Mouse (Mus musculus): ENCODE measurements around the gene Nagpa. TPM values are rescaled to one million over a fixed set of nuclear protein-coding genes. Genes with fewer than 3 reads are reported as not detected.
"Not testable (repeated sequence)": the region's sequence is repeated elsewhere in the genome, so short reads cannot be mapped to it uniquely, and the experiment has no call there.

Gene Nagpa
- polyA plus RNA-seq, 1 experiment = 12.0 TPM

- Histone ChIP-seq H3ac (ENCODE audit: control insufficient read depth, insufficient read length) (no peak overlapping the region), H3K4me2 (ENCODE audit: low read depth) (no peak overlapping the region), H3K4me3 (no peak overlapping the region), H3K36me3 (ENCODE audit: control insufficient read depth, insufficient read depth) (peaks cover 10% of the 10 kb centered on the region), H3K79me2 (ENCODE audit: control insufficient read depth, insufficient read depth) (no peaks in the 10 kb centered on the region), H3K27me3 (ENCODE audit: control insufficient read depth, insufficient read depth, insufficient read length) (no peaks in the 10 kb centered on the region)
- no peak for TF ChIP-seq TCF12 (IDR thresholded peaks at IDR 0.05; ENCODE audit: insufficient read depth, poor library complexity, severe bottlenecking)
- no peak for TF ChIP-seq MYOG (IDR thresholded peaks at IDR 0.05; ENCODE audit: control insufficient read depth in 1 of 3, insufficient read depth in 1 of 3, insufficient read length in 2 of 3, low read depth in 2 of 3)
- TF ChIP-seq POLR2AphosphoS2 (IDR thresholded peaks at IDR 0.05; ENCODE audit: insufficient read length, low read depth) = peak; percentile 56
Measured at GRCm38 (mm10) chr16:5242882-5243281, 39.1 kb upstream of the Nagpa start.

DNA sequence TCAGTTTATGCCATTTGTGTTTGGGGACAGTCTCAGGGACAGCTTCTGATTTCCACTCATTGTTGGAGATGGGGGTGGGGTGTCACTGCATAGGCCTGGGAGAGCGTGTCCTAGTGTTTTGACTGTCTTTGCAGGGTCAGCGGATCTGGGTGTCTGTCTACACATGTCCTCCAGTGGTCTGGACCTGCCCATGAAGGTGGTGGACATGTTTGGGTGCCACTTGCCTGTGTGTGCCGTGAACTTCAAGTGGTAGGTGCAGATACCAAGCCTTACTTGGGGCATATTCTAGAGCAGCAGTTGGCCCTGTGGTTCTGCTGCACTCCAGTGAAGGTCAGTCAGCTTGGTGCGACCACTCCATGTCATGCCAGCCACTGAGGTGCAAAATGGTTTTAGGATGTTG lies 38.5 kb upstream of the Nagpa start:
- no peaks in the 10 kb centered on the region for H3K79me2 ChIP-seq (ENCODE audit: control insufficient read depth, insufficient read depth)
- H3K4me3 ChIP-seq = no peak overlapping the region
- TF ChIP-seq TCF12 (IDR thresholded peaks at IDR 0.05; ENCODE audit: insufficient read depth, poor library complexity, severe bottlenecking) = no peak
- TF ChIP-seq POLR2AphosphoS2 (IDR thresholded peaks at IDR 0.05; ENCODE audit: insufficient read length, low read depth) = peak; percentile 51
- H3ac ChIP-seq (ENCODE audit: control insufficient read depth, insufficient read length) = no peak overlapping the region
- no peak overlapping the region for H3K4me2 ChIP-seq (ENCODE audit: low read depth)
- H3K36me3 ChIP-seq (ENCODE audit: control insufficient read depth, insufficient read depth) = peaks cover 7% of the 10 kb centered on the region
- H3K27me3 ChIP-seq (ENCODE audit: control insufficient read depth, insufficient read depth, insufficient read length) = no peaks in the 10 kb centered on the region

- H3K4me3 ChIP-seq = peak within 1 kb of the TSS; percentile 66
- H3K36me3 ChIP-seq (ENCODE audit: control insufficient read depth, insufficient read depth) = peaks cover 4% of the 10 kb centered on the region
- peak within 1 kb of the TSS; percentile 97 for H3K4me2 ChIP-seq (ENCODE audit: low read depth)
- H3K79me2 ChIP-seq (ENCODE audit: control insufficient read depth, insufficient read depth) = no peaks in the 10 kb centered on the region
- TF ChIP-seq POLR2A (IDR thresholded peaks at IDR 0.05; ENCODE audit: insufficient read length, low read depth) (peak; percentile 100), MAX (IDR thresholded peaks at IDR 0.05; ENCODE audit: low read depth) (no peak), TCF3 (IDR thresholded peaks at IDR 0.05; ENCODE audit: insufficient read length, low read depth) (no peak), SRF (IDR thresholded peaks at IDR 0.05; ENCODE audit: control insufficient read depth, insufficient read length, low read depth) (no peak), REST (IDR thresholded peaks at IDR 0.05; ENCODE audit: insufficient read depth, insufficient read length) (peak; percentile 58), MYOD1 (IDR thresholded peaks at IDR 0.05; ENCODE audit: control insufficient read depth in 1 of 3, insufficient read length in 2 of 3, low read depth in 2 of 3) (peak in 1 of 3 experiments; percentile 40), USF1 (IDR thresholded peaks at IDR 0.05; ENCODE audit: low read depth) (peak; percentile 95), CEBPB (IDR thresholded peaks at IDR 0.05; ENCODE audit: insufficient read depth, poor library complexity, severe bottlenecking) (peak; percentile 73), POLR2AphosphoS2 (IDR thresholded peaks at IDR 0.05; ENCODE audit: insufficient read length, low read depth) (peak; percentile 99), MYOG (IDR thresholded peaks at IDR 0.05; ENCODE audit: control insufficient read depth in 1 of 3, insufficient read depth in 1 of 3, insufficient read length in 2 of 3, low read depth in 2 of 3) (peak in 1 of 3 experiments; percentile 23), TCF12 (IDR thresholded peaks at IDR 0.05; ENCODE audit: insufficient read depth, poor library complexity, severe bottlenecking) (no peak), E2F4 (IDR thresholded peaks at IDR 0.05; ENCODE audit: insufficient read depth) (no peak)
- no peaks in the 10 kb centered on the region for H3K27me3 ChIP-seq (ENCODE audit: control insufficient read depth, insufficient read depth, insufficient read length)
- peak within 1 kb of the TSS; percentile 96 for H3ac ChIP-seq (ENCODE audit: control insufficient read depth, insufficient read length)
Measured at GRCm38 (mm10) chr16:5233418-5234313, 29.9 kb upstream of the Nagpa start, which contains the start of gene Alg1. Gene Alg1, plus strand, starts transcription at chr16:5233621.

- no peak for TF ChIP-seq POLR2AphosphoS2 (IDR thresholded peaks at IDR 0.05; ENCODE audit: insufficient read length, low read depth)
- TF ChIP-seq E2F4 (IDR thresholded peaks at IDR 0.05; ENCODE audit: insufficient read depth) = no peak
- Histone ChIP-seq H3K4me3 (peak overlapping the region; percentile 66), H3ac (ENCODE audit: control insufficient read depth, insufficient read length) (peak overlapping the region; percentile 96), H3K36me3 (ENCODE audit: control insufficient read depth, insufficient read depth) (peaks cover 3% of the 10 kb centered on the region), H3K27me3 (ENCODE audit: control insufficient read depth, insufficient read depth, insufficient read length) (no peaks in the 10 kb centered on the region), H3K4me2 (ENCODE audit: low read depth) (no peak overlapping the region), H3K79me2 (ENCODE audit: control insufficient read depth, insufficient read depth) (no peaks in the 10 kb centered on the region)
Measured at GRCm38 (mm10) chr16:5232982-5233381, 29.2 kb upstream of the Nagpa start.

DNA sequence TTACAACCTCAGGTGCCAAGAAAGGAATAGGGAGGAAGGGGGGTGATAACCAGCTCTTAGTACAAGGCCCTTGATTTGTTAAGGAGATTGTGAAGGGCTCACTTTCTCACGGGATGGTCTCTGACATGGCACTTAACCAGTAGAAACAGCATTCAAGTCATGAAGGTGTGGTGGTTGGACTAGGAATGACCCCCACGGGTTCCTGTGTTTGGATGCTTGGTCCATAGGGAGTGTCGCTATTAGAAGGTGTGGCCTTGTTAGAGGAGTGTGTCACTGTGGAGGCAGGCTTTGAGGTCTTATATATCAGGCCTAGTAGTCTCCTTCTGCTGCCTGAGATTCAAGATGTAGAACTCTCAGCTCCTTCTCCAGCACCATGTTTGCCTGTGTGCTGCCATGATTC lies 24.3 kb upstream of the Nagpa start:
- not testable (repeated sequence) for H3K4me3 ChIP-seq; H3K4me2 ChIP-seq (ENCODE audit: low read depth); H3K27me3 ChIP-seq (ENCODE audit: control insufficient read depth, insufficient read depth, insufficient read length); H3K79me2 ChIP-seq (ENCODE audit: control insufficient read depth, insufficient read depth); H3ac ChIP-seq (ENCODE audit: control insufficient read depth, insufficient read length); H3K36me3 ChIP-seq (ENCODE audit: control insufficient read depth, insufficient read depth)

DNA sequence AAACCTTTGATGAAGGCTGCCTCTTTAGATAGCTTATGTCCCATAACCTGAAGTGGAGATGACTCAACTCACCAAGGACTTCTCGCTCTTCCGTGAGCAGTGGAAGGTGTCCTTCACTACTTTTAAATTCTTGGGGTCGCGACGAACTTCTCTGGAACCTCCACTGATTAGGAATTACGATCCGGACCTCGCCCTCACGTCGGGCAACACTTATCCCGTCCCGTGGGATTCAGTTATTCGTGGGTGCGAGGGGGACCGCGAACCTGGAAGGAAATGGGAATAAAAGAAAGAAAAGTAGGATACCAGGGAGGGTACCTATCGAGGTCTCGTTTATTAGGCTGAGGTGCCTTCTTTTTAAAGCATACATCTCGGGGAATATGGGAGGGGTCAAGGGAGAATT lies 23.7 kb upstream of the Nagpa start:
- not testable (repeated sequence) for H3K36me3 ChIP-seq (ENCODE audit: control insufficient read depth, insufficient read depth); H3ac ChIP-seq (ENCODE audit: control insufficient read depth, insufficient read length); H3K79me2 ChIP-seq (ENCODE audit: control insufficient read depth, insufficient read depth); H3K27me3 ChIP-seq (ENCODE audit: control insufficient read depth, insufficient read depth, insufficient read length); H3K4me3 ChIP-seq; H3K4me2 ChIP-seq (ENCODE audit: low read depth)

DNA sequence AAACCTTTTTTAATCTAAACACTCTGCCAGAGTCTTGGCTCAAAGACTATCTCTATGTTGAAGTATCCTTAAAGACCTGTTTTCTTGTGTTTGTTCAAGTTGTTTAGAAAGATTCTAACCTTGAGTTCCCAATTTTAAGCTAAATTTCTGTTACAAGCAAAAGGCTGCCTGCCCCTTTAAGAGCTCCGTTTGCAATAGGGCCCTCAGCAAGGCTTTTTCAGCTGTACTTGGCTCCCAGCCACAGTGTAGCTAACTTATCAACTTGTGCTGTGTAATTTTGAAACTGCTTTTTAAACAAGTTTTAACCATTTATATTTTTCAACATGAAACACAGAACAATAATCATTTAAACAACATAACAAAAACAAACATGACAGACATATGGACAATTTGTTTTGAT lies 22.7 kb upstream of the Nagpa start:
- H3K27me3 ChIP-seq (ENCODE audit: control insufficient read depth, insufficient read depth, insufficient read length); H3K36me3 ChIP-seq (ENCODE audit: control insufficient read depth, insufficient read depth); H3K4me2 ChIP-seq (ENCODE audit: low read depth); H3K4me3 ChIP-seq; H3K79me2 ChIP-seq (ENCODE audit: control insufficient read depth, insufficient read depth); H3ac ChIP-seq (ENCODE audit: control insufficient read depth, insufficient read length): not testable (repeated sequence)
